Mouse (Mus musculus): ENCODE measurements around the gene Mapk8ip1. TPM values are rescaled to one million over a fixed set of nuclear protein-coding genes. Genes with fewer than 3 reads are reported as not detected.

Mapk8ip1 gene
- polyA plus RNA-seq, 1 experiment from 2014 or later: 34.9 TPM

DNA sequence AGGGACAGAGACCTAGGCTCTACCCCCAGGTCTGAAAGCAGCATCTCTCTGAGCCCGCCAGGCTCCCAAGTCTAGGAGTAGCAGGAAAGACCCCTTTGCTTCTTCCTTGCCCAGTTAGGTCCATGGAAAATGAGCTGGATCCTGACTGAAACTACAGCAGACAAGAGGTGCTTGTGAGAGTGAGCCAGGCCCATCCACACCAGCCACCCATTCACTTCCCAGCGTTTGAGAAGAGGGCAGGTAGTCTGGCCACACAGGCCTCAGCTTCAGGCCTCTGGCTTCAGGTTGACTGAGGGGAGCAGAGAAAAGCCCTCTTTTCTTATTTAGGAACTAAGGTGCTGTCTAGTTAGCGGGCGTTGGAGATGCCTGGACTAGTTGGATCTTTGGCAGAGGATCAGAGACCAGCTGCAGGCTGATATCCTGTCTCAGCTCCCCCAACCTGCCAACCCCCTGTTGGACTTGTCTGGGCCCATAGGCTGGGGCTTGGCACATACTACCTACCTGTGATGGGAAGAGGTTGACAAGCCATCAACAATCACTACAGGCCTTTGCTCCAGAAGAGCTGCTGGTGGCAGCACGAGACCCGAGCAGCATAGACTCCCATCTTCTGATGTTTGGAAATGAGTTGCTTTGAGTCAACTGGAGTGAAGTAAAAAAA is 38.4 kb downstream of the Mapk8ip1 start:
- WGBS: 96% methylated on average over 6 of the region's 6 CpGs
- Histone ChIP-seq H3K27me3 (no peaks in the 10 kb centered on the region), H3K4me2 (no peak overlapping the region), H3K9me3 (replicated peaks) (no peaks in the 10 kb centered on the region), H3K27ac (no peak overlapping the region), H3K4me3 (replicated peaks) (no peak overlapping the region), H3K9ac (no peak overlapping the region), H3K4me1 (peaks cover 18% of the 10 kb centered on the region), H3K36me3 (peaks cover 72% of the 10 kb centered on the region)
- no peak for ATAC-seq (replicated peaks; ENCODE audit: low FRiP score)

DNA sequence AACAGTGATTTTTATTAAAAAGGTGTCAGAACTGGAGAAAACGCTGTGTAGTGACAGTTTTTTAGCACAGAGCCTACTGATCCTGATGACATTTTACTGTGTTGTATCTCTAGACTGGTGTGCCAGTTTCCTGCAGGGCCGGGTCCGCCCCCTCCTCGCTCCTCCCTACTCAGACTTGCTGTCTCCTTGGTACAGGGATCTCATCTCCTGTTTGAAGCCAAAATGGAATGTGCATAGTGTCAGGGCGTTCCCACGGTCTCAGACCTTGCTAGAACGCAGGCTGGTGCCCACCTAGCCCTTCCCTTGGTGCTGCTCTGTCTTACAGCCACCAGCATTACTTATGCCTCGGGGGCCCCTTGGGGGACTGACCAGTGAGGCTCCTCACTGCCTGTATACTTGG is 39.3 kb downstream of the Mapk8ip1 start:
- Histone ChIP-seq H3K27ac (no peak overlapping the region), H3K27me3 (no peaks in the 10 kb centered on the region), H3K36me3 (peaks cover 81% of the 10 kb centered on the region), H3K4me1 (peaks cover 12% of the 10 kb centered on the region), H3K9me3 (replicated peaks) (no peaks in the 10 kb centered on the region), H3K9ac (no peak overlapping the region), H3K4me3 (replicated peaks) (no peak overlapping the region), H3K4me2 (no peak overlapping the region)
- WGBS: 79% methylated on average over 8 of the region's 8 CpGs
- no peak for ATAC-seq (replicated peaks; ENCODE audit: low FRiP score)

DNA sequence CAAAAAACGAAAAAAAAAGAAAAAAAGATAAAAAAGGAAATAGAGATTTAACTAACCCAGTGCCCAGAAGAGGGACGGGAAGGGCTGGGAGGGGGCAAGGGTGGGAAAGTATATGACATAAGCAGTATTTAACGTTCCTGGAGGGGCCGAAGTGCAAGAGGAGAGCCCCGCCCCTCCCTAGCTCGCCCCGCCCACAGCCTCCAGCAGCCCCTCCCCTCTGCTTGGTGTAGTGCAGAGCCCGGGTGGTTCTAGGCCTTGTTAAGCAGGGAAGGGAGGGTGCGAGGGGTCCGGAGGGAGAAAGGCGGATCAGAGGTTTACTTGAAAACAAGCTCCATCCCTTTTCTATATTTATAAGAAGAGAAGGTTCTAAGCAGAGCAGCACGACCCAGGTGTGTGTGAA is 40.2 kb downstream of the Mapk8ip1 start:
- H3K4me1 ChIP-seq: peaks cover 12% of the 10 kb centered on the region
- H3K9me3 ChIP-seq (replicated peaks): no peaks in the 10 kb centered on the region
- WGBS: 26% methylated on average over 12 of the region's 12 CpGs
- H3K27ac ChIP-seq: peak overlapping the region; percentile 67
- no peak overlapping the region for H3K4me3 ChIP-seq (replicated peaks)
- H3K36me3 ChIP-seq: peaks cover 82% of the 10 kb centered on the region
- peak; percentile 63 for ATAC-seq (replicated peaks; ENCODE audit: low FRiP score)
- no peak overlapping the region for H3K9ac ChIP-seq
- no peaks in the 10 kb centered on the region for H3K27me3 ChIP-seq
- H3K4me2 ChIP-seq: peak overlapping the region; percentile 10; the same call in 1 of the 2 replicates

DNA sequence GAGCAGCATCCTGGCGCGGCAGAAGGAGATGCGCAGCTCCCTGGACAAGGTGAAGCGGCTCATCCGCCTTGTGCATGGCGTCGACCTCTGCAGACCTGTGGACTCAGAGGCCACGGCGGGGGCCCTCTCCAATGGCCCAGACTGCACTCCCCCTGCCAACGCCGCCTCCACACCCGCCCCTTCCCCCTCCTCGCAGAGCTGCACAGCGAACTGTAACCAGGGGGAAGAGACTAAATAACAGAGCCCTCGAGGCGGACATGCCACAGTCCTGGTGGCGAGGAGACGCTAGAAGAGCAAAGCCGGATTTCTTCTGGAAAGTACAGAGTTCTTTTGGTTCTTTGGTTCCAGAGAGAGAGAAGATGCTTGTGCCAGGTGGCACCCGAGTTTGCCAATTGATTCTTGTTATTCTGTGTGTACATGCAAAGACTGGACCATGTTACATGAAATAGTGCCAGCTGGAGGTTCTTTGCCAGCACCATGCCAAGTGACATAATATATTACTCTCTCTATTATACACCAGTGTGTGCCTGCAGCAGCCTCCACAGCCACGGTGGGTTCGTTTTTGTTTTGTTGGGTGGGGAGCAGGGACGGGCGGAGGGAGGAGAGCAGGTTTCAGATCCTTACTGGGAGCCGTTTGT is 40.8 kb downstream of the Mapk8ip1 start:
- Histone ChIP-seq H3K4me2 (peak overlapping the region; percentile 10; the same call in 1 of the 2 replicates), H3K27ac (peak overlapping the region; percentile 67), H3K9me3 (replicated peaks) (no peaks in the 10 kb centered on the region), H3K9ac (no peak overlapping the region), H3K27me3 (no peaks in the 10 kb centered on the region), H3K4me3 (replicated peaks) (no peak overlapping the region), H3K36me3 (peaks cover 81% of the 10 kb centered on the region), H3K4me1 (peaks cover 12% of the 10 kb centered on the region)
- peak; percentile 43 for ATAC-seq (replicated peaks; ENCODE audit: low FRiP score)
- whole genome bisulfite sequencing: 45% methylated on average over 25 of the region's 25 CpGs

GRCm38 (mm10) chr2:92359301-92359700 is 41.8 kb downstream of the Mapk8ip1 start:
- H3K4me2 ChIP-seq: no peak overlapping the region
- no peak for ATAC-seq (replicated peaks; ENCODE audit: low FRiP score)
- H3K4me3 ChIP-seq (replicated peaks): no peak overlapping the region

DNA sequence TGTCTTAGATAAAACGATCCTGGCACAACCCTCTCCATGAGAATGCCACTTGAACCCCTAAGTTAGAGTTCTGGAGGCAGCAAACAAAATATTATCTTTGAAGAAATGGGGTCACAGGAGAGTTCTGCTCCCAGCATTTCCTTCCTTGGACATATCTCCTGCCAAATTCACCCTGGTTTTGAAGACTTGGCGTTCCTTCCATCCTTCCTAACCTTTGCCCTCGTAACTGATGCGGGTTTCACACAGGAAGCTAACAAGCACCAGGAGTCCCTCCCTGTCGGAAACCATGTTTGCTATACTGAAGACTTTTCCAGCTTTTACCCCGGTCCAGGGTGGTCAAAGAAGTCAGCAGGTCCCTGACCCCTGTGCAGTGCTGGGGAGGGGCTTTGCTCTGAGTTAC is 46.8 kb downstream of the Mapk8ip1 start:
- Histone ChIP-seq H3K4me1 (peaks cover 18% of the 10 kb centered on the region), H3K36me3 (peaks cover 73% of the 10 kb centered on the region), H3K4me2 (no peak overlapping the region), H3K4me3 (replicated peaks) (no peak overlapping the region), H3K27ac (no peak overlapping the region), H3K27me3 (no peaks in the 10 kb centered on the region), H3K9ac (no peak overlapping the region), H3K9me3 (replicated peaks) (no peaks in the 10 kb centered on the region)
- ATAC-seq (replicated peaks; ENCODE audit: low FRiP score): no peak
- WGBS: 42% methylated on average over 6 of the region's 6 CpGs

More at GRCm38 (mm10) chr2:92359301-92359700, 41.8 kb downstream of the Mapk8ip1 start:
- 97% methylated on average over 2 of the region's 2 CpGs for WGBS
- Histone ChIP-seq H3K36me3 (peaks cover 81% of the 10 kb centered on the region), H3K9ac (no peak overlapping the region), H3K4me1 (peaks cover 12% of the 10 kb centered on the region), H3K27me3 (no peaks in the 10 kb centered on the region), H3K27ac (no peak overlapping the region), H3K9me3 (replicated peaks) (no peaks in the 10 kb centered on the region)

DNA sequence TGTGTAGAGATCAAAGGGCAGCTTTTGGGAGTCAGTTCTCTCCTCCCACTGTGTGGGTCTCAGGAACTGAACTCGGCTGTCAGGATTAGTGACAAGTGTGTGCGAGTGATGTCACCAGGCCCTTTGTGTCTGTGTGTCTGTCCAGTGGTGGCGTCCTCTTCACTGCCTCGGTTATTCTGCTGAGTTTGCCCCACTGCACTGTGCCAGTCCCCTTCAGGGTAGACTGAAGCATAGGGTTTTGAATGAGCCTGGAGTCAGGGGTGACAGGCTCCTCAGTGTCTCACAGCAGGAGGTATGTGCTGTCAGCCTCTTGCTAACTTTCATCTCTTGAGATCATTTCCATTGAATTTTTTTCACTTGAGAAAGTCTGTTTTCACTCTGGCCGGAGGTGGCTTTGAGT is 47.7 kb downstream of the Mapk8ip1 start:
- Histone ChIP-seq H3K27ac (no peak overlapping the region), H3K9ac (no peak overlapping the region), H3K4me2 (no peak overlapping the region), H3K9me3 (replicated peaks) (no peaks in the 10 kb centered on the region), H3K27me3 (no peaks in the 10 kb centered on the region), H3K4me1 (peaks cover 19% of the 10 kb centered on the region), H3K4me3 (replicated peaks) (no peak overlapping the region), H3K36me3 (peaks cover 73% of the 10 kb centered on the region)
- ATAC-seq (replicated peaks; ENCODE audit: low FRiP score): no peak
- 78% methylated on average over 5 of the region's 5 CpGs for WGBS

DNA sequence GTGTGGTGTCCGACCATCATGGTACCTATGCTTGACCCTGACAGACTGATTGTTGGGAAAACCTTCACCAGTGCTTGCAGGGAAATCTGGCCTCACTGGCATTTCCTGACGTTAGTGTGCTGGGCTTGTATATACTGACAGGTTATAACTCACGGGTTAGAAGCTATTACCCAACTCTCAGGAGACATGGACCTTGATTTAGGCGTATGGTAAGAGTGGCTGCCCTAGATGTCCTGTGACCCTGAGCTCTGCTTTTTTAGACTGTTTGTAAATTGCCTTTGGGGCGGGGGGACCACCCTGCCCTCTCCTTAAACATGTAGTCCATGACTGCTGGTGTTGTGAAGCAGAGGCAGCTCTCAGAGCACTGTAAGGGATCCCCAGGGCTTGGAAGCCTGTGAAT is 50.4 kb downstream of the Mapk8ip1 start:
- Histone ChIP-seq H3K27me3 (no peaks in the 10 kb centered on the region), H3K36me3 (peaks cover 69% of the 10 kb centered on the region), H3K9ac (no peak overlapping the region), H3K4me2 (no peak overlapping the region), H3K4me3 (replicated peaks) (no peak overlapping the region), H3K27ac (peak overlapping the region; percentile 37), H3K9me3 (replicated peaks) (no peaks in the 10 kb centered on the region), H3K4me1 (peaks cover 19% of the 10 kb centered on the region)
- WGBS: 28% methylated on average over 5 of the region's 5 CpGs
- ATAC-seq (replicated peaks; ENCODE audit: low FRiP score): no peak

DNA sequence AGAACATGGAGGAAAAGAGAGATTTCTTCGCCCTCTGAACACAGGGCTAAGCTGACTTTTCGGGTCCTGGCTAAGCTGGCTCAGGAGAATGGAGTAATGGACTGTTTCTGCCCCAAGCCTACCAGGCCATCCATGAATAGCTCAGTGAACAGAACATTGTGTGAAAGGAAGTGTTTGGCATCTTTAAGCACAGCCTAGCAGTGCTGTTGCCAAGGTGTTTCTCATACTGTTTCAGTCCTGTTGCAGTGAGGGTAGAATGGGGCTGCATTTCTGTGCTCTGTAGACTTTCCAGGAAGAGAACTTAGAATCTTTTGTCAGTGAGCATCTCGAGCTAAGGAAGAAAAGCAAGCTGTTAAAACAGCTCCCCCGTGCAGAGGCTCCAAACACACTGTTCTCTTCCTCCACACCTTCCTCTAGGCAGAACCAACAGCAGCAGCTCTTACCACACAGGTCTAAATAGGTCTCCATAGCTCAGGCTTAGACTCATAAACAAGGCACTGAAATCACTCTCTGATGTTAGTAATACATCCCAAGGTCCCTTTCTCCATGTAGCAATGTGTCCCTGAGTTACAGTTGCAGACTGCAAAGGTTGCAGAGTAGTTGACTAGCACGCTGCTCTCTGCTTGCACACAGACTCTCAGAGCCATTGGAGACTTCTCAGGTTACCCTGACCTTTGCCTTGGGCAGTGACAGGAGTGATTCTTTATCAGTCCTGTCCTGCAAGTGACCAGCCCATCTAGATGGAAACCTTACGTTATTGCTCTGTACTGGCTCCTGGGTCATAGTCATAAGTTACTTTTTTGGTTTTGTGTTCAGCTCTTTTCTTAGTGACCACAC is 51.3 kb downstream of the Mapk8ip1 start:
- Histone ChIP-seq H3K9ac (no peak overlapping the region), H3K4me3 (replicated peaks) (no peak overlapping the region), H3K4me1 (peaks cover 19% of the 10 kb centered on the region), H3K4me2 (no peak overlapping the region), H3K9me3 (replicated peaks) (no peaks in the 10 kb centered on the region), H3K36me3 (peaks cover 73% of the 10 kb centered on the region), H3K27ac (peak overlapping the region; percentile 37; the same call in 1 of the 2 replicates), H3K27me3 (no peaks in the 10 kb centered on the region)
- ATAC-seq (replicated peaks; ENCODE audit: low FRiP score): peak; percentile 49; the same call in 1 of the 2 replicates
- WGBS: 36% methylated on average over 6 of the region's 6 CpGs

GRCm38 (mm10) chr2:92347191-92347590 is 53.9 kb downstream of the Mapk8ip1 start:
- Histone ChIP-seq H3K27me3 (no peaks in the 10 kb centered on the region), H3K9ac (no peak overlapping the region), H3K4me3 (replicated peaks) (no peak overlapping the region), H3K4me1 (peaks cover 19% of the 10 kb centered on the region), H3K36me3 (peaks cover 71% of the 10 kb centered on the region), H3K9me3 (replicated peaks) (no peaks in the 10 kb centered on the region), H3K4me2 (no peak overlapping the region), H3K27ac (no peak overlapping the region)
- ATAC-seq (replicated peaks; ENCODE audit: low FRiP score): no peak
- 88% methylated on average over 2 of the region's 2 CpGs for WGBS

- H3K4me1 ChIP-seq: no peaks in the 10 kb centered on the region
- ATAC-seq (replicated peaks; ENCODE audit: low FRiP score): no peak
- no peak overlapping the region for H3K4me2 ChIP-seq
- no peaks in the 10 kb centered on the region for H3K9me3 ChIP-seq (replicated peaks)
- H3K36me3 ChIP-seq: peaks cover 59% of the 10 kb centered on the region
- H3K4me3 ChIP-seq (replicated peaks): no peak overlapping the region
- no peak overlapping the region for H3K9ac ChIP-seq
- H3K27ac ChIP-seq: no peak overlapping the region
- H3K27me3 ChIP-seq: no peaks in the 10 kb centered on the region
Measured at GRCm38 (mm10) chr2:92342418-92342817, 58.6 kb downstream of the Mapk8ip1 start.
